Mouse (Mus musculus) lung, postnatal 25 days (tissue): ENCODE data around the gene Ifrd2.
A peak's percentile ranks its signal among the peaks of the same experiment; 100 is the strongest.

Experiments used
- DNase-seq: peaks from one replicate; pipeline ENCODE4 v3.0.0; 2022; ENCODE audit warnings: low spot score

Gene Ifrd2

DNA sequence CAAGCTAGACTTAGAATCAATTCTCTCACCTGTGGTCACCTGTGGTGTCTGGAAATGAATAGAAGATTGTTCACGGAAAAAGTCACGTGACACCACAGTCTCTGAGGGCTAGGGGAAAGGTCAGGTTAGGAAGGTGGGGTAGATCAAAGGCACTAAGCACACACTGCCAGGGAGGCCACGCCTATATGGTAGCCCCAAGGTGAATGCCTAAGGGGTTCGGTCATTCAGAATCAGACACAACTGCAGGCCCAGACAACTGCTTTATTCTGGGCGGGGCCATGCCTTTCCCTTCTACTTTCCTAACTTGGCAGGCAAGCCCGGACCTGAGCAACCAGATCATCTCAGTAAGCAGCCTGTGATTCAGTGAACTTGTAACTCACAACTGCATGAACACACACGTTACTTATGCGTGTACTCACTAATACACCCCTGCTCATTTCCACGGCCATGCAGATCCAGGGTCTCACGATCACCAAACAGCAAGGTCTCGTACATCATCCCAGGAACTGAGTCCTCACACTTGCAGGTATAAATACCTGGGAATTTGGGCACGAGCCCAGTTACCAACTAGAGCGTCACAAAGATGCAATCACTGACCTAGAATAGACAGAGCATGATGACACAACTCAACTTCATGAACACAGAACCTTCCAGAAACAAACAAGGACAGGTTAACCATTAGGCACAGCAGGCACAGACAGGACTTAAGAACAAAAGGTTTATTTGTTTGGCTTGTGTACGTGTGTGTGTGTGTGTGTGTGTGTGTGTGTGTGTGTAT is 11.7 kb upstream of the Ifrd2 start:
- DNase-seq: no peak

DNA sequence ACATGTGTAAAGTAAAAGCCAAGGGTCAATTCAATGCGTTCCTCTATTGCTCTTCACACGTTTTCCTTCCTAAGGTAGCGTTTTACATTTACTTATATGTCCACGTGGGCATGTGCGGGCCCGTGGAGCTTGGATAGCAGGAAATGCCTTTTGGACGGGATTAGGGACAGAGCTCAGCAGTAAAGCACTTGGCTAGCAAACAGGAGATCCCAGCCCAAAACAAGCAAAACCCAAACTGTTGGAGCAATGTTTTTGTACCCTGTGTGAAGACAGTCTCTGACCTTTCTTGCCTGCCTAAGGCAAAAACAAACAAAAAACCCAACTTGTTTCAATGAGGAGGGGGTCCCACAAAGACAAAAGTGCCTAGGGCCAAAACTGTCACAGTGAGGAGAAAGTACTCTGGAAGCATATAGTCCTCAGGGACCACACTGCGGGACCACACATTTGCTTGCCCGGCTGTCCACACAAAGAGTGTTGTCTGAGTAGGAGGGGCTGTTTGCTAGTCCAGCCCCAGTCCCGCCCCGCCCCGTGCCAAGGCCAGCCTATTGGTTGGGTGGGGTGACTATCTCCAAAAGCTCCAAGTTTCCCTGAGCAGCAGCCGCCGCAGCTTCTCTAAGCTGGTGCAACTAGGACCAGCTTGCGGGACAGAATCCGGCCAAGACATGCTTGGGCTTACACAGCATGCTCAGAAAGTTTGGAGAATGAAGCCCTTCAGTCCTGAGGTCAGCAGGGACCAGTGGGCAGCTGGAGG is 10.9 kb upstream of the Ifrd2 start, which contains the start of gene Hyal1:
Gene Hyal1, plus strand, starts transcription at position 571 of the 751 bp plus-strand sequence.
- peak; percentile 84 for DNase-seq

DNA sequence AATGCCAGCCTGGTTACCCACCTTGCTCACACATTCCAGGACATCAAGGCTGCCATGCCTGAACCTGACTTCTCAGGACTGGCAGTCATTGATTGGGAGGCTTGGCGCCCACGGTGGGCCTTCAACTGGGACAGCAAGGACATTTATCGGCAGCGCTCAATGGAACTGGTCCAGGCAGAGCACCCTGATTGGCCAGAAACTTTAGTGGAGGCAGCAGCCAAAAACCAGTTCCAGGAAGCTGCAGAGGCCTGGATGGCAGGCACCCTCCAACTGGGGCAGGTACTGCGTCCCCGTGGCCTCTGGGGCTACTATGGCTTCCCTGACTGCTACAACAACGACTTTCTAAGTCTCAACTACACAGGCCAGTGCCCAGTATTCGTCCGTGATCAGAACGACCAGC is 9.6 kb upstream of the Ifrd2 start:
- no peak for DNase-seq

DNA sequence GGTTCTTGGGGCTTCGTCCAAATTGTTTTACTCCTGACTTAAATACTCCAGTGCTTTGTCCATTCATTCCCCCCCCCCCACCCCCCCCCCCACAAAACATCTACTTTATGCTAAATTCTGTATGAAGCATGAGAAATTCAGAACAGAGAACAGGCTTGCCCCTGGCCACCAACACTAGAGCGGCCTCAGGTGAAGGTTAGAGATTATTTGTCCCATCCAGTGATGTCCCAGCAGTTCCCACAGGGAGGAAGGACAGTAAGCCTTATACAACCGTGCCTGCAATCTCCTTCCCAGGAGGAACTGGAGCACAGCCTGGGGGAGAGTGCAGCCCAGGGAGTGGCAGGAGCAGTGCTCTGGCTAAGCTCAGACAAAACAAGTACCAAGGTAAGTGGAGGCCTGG is 8.9 kb upstream of the Ifrd2 start, which contains the start of gene Naa80:
Gene Naa80, plus strand, starts transcription at position 301 of the 400 bp plus-strand sequence.
- DNase-seq: no peak

DNA sequence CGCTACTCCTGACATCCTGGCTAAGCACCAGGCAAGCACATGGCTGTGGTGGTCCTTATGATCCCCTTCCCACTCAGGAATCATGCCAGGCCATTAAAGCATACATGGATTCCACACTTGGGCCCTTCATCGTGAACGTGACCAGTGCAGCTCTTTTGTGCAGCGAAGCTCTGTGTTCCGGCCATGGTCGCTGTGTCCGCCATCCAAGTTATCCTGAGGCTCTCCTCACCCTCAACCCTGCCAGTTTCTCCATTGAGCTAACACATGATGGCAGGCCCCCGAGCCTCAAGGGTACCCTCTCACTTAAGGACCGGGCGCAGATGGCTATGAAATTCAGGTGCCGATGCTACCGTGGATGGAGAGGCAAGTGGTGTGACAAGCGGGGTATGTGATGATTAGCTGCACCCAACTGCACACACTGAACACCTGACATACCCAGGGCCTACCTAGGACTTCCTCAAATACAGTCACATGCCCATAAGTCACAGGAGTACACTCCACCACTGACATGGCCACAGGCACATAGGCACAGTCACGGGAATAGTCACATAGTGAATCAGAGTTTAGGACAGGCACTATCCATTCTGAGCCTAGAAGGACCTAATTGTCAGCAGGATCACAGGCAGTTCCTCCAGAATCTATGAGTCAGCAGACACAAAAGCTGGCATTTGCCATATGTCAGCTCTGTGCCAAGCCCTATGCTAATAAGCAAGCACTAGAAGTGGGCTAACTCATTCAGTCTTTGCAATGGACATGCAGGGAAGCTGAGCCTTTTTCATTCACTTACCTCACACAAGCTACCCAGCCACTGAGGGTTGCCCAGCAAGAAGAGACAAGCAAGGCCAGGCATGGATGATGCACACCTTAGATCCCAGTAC is 8.2 kb upstream of the Ifrd2 start:
- DNase-seq: no peak

DNA sequence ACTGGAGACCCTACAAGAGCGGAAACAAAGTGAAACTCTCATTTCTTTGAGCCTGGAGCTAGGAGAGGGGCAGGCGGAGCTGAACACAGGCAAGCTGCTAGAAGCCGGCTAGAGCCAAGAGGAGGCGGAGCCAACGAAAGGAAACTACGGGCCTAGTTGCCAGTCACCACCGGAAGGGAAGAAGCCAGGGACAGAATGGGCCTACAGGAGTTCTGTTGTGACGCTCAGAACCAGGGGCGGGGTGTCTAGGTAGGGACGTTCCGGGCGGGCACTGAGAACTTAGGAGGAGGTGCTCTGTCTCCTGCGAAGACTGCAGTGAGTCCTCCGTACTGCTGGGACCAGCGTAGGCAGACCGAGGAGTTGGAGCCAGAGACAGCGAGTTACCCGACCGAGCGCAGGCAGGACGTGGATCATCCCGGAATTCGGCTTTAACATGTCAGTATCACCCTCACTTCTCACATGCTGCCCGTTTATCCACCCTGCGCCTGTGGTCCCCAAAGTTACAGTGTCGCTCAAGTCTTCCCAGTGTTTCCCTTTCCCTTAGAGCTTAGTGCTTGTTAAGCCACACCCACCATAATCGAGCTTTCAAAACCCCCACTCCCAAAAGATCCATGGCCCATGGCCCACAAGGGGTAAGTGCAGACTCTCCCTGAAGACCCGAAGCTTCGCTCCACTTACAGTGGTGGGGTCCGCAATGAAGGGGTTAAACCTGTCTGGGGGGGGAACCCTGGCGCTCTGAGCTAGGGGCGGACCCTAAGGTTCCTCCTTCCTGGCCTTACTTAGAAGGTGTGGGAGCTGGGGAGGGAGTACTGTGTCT is 6.7 kb upstream of the Ifrd2 start, which contains the start of gene Hyal3:
Gene Hyal3, plus strand, starts transcription at position 318 of the 817 bp plus-strand sequence.
- DNase-seq: peak; percentile 96

DNA sequence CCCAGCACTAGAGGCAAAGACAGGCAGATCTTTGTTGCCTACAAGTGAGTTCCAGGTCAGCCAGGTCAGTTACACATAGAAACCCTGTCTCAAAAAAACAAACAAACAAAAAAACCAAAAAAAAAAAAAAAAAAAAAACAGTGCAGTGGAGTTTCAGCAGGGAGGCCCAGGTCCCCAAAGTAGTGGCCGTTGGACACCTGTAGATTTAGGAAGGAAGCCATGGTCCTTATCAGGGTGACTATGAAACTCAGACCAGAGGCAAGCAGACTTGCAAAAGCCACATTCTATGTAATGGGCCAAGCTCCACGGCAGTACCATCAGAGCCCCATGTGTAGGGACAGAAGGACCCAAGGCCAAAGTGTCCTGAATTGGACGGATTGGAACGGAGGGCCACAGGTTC is 5.9 kb upstream of the Ifrd2 start:
- DNase-seq: no peak

DNA sequence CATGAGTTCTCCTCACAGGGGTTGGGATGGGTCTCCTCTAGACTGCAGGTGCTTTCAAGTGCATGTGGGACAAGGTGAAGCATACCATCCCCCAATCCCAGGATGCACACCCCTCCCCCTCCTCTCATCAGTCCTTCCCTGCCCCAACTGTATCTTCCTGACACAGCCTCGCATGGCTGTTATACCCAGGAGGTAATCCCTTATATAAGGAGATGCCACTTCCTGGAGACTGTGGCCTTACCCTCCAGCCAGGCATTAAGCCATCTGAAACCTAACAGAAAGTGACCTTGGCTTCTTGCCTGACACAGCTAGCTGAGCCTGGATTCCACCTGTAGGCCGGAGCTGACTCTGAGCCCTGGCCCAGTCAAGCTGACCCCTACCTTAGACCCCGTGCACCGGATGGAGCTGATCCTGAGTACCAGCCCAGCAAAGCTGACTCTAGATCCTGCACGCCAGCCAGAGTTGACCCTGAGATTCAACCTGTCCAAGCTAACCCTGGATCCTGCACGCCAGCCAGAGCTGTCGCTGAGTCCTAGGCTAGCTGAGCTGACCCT is 4.9 kb upstream of the Ifrd2 start:
- no peak for DNase-seq

DNA sequence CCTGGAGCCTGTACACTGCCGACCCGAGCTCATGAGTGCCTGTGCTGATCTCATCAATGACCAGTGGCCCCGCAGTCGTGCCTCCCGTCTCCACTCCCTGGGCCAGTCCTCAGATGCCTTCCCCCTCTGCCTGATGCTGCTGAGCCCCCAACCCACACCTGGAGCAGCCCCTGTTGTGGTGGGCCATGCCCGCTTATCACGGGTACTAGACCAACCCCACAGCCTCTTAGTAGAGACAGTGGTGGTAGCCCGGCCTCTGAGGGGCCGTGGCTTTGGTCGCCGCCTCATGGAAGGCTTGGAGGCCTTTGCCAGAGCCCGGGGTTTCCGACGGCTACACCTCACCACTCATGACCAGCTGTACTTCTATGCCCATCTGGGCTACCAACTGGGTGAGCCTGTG is 4.3 kb upstream of the Ifrd2 start:
- DNase-seq: no peak

DNA sequence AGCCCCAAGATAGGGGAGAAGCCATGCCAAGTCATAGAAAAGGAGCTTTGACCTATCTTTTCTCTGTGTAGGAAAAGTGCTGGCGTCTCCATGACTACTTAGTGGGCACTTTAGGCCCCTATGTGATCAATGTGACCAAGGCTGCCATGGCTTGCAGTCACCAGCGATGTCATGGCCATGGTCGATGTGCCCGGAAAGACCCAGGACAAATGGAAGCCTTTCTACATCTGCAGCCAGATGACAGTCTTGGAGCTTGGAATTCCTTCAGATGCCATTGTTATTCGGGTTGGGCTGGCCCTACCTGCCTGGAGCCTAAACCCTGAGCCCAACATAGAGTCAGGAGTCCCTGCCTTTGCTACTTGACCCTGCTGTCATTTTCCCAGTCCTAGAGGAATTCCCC is 938 bp upstream of the Ifrd2 start:
- DNase-seq: no peak

DNA sequence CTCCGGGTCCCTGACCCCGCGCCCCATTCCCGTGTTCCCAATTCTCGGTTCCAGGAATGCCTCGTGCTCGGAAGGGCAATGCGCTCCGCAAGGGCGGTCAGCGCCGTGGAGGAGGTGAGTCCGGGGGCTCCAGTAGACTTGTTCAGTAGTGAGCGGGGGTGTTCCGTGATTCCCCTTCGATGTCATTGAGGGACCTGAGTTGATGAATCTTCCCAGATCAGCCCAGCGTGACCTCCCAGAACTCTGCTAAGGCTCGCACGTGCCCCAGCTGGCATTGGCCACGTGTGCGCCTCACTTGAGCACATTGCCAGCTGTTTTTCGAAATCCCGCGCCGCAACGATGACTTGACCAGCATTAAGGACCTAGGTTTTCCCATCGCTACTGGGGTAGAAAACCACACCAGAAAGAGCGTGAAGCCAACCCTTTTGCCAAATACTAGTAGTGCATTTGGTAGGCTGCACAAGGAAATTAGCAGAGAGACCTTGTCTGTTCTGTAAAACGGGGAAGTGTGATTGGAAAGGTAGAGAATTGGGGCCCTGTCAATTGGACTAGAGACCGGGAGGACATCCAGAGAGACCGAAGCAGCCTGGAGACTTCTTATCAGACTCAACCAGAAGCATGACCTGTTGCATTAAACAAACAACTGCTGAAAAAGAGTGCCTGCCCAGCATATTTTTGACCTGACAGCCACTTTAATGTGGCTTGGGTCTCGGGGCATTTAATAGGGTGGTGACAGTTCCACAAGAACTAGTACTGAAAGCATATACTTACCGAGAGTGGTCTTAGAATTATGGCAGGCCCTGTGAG is 594 bp downstream of the Ifrd2 start:
- DNase-seq: no peak

DNA sequence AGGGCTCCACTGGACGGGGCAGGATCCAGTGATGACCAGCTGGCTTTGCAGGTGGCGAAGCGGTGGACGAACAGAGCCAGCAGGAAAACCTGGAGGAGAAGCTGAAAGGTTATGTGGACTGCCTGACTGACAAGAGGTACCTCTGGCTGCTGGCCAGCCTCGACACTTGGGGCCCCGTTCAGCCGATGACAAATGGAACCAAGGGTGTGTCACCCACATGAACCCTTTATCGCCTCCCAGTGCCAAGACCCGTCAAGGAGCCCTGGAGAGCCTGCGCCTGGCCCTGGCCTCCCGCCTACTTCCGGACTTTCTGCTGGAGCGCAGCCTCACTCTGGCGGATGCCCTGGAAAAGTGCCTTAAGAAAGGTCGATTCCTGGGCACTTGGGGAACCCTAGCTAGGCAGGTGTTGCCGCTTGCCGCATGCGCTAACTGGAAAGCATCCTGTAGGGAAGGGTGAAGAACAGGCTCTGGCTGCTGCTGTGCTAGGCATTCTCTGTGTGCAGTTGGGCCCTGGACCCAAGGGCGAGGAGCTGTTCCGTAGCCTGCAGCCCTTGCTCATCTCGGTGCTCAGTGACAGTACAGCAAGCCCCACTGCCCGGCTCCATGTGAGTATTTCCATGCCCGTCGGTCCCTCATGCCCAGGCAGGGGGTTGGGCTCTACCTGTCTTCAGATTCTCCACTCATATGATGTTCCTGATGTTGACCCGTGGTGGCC is 2.8 kb downstream of the Ifrd2 start:
- peak; percentile 89 for DNase-seq

DNA sequence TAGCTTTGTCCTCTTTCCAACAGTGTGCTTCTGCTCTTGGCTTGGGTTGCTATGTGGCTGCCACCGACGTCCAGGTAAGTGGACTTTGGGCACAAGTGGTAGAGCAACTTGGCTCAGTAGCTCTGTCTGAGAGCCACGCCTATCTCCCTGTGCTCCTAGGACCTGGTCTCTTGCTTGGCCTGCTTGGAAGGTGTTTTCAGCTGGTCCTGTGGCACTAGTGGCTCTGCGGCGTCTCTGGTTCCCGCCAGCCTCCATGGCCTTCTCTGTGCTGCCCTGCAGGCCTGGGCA is 3.3 kb downstream of the Ifrd2 start:
- DNase-seq: no peak

DNA sequence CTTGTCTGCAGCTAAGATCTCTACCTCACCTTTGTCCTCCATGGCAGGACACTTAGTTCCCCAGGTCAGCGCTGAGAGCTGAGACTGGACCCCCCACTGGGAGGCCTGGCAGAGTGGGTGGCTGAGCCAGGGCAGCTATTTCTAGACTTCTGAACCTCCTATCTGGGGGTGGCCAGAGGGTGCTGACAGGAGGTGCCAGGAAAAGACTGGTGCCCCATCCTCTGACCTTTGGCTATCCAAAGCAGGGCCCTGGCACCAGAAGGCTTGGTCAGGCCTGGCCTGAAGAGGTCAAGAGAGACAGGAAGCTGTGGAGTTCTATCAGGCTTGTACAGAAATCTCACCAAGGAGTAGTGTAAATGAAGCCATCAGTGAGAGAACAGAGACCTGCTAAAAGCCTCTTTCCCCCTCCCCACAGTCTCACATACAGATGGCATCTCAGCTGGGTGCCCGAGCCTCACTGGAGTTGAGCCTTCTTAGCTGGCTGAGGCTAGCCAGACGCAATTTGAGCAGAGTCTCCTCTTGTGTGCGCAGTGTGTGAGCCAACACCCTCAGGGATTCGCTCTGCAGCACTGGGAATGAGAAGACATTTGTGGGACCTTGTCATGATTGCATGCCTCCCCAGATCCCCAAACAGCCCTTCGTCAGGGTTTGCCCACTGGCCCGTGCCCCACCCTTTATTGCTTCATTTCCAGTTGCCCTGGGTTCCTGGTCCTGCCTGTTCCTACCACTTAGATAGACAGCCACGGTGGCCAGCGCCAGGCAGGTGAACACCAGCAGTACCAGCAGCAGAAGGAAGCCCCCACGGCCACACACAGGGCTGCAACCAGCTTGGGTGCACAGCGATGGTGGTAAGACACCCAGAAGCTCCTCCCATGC is 5.9 kb downstream of the Ifrd2 start:
- no peak for DNase-seq

DNA sequence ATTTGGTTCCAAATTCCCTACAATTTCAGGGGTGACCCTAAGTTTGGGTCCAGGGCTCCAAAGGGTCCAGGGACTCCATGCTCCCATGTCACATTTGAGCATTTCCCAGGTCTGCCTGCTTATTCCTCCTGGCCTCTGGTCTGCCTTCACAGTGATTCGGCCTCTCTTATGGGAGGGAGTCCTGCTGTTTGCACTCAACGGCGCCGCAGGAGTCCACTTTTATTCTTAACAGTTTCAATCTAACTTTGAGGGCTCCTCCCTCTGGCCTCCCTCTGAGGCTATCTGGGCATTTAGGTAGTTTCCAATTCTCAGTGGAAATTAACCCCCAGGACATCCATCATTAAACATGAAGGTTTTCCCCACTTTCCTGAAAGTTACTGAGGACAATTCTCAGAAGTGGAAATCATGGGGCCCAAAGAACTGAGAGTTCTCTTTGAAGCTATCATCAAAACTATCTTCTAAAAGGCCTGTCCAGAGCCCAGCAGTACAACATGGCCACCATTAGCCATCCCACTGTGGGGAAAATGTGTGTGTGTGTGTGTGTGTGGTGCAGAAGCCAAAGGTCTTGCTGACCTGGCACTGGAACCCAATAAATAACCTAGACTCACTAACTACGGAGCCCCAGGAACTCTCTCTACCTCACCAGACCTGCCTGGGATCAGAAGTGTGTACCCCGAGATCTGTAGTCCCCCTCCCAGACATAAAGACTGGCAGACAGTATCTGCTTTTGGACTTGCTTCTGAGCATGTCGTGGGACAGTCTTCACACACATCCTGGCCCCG is 7.0 kb downstream of the Ifrd2 start:
- no peak for DNase-seq

DNA sequence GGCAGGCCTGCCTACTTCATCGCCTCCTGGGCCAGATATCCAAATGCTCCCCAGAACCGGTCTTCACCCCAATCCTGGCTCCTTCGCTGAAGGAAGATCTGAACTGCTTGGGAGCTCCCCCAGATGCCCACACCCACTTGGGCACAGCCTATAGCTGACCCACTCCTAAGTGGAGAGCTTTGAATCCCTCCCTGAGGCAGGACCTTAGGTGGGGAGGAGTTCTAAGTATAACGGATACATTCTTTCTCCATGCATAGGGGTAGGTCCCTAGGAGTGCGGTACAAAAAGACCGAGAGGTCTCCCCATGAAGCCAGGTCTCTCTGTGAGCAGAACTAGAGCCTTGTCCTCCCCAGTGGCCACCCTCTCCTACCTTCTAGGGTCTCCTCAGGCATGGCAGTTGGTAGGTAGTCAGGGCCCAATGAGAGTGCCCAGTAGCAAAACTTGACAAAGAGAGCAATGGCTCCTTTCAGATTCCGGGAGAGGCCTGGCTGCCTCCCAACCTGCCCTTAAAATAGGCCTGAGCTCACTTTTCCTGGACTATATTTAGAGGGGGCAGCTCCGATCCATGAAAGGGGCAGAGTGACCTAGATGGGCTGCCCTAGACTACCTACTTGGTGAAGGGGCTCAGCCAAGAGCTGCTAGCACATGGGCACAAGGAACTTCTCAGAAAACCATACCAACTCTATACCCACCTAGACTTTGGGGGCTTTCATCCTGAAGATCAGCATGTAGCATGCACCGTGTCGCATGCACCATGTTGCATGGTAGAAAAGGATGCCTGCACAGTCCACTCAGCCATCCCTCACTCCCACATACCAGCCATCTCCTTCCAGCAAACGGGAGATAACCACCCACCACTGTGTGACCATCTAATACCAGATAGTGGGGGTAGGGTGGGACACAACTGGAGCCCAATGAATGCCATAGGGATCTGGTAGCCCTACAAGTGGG is 9.5 kb downstream of the Ifrd2 start:
- DNase-seq: no peak

DNA sequence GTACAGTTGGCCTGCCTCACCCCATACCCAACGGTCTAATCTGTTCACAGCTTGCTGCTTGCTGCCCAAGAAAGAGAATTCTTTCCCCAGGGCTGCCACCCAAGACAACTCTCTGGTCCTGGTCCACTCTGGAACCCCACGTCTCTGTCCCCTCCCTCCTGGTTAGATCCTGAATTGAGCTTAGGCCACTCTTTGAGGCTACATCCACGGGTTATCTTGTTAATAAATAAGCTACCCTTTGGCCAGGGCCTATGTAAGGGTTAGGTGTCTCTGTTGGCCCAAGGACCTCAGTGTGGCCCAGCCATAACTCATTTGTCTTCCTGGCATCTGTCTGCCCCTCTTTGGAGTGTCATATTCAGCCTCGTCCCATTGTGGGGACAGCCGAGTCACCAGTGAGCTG is 10.9 kb downstream of the Ifrd2 start:
- DNase-seq: no peak
